Mouse (Mus musculus): Measurements from ENCODE around the gene Cdan1. TPM values are rescaled to one million over a fixed set of nuclear protein-coding genes. Genes with fewer than 3 reads are reported as not detected.

The Cdan1 gene
- polyA plus RNA-seq, 1 experiment from 2014 or later, result 8.8 TPM

GRCm38 (mm10) chr2:120860699-120861098 lies 10.8 kb upstream of the Cdan1 start:
- H3K36me3 ChIP-seq (ENCODE audit: control insufficient read depth, insufficient read depth, low read length), result peaks cover 43% of the 10 kb centered on the region
- no peak overlapping the region for H3K4me3 ChIP-seq (ENCODE audit: low read depth, low read length)
- no peak overlapping the region for H3K9ac ChIP-seq (ENCODE audit: low read length)
- no peak overlapping the region for H3K4me2 ChIP-seq (ENCODE audit: low read length)
- H3K4me1 ChIP-seq (replicated peaks; ENCODE audit: control insufficient read depth, insufficient read depth, low read length), result no peaks in the 10 kb centered on the region
- no peak overlapping the region for H3K27ac ChIP-seq (ENCODE audit: low read depth)
- ATAC-seq (replicated peaks; ENCODE audit: low FRiP score, low TSS enrichment, low read depth), result no peak
- no peaks in the 10 kb centered on the region for H3K27me3 ChIP-seq (replicated peaks; ENCODE audit: control insufficient read depth, insufficient read depth, low read length)
- H3K9me3 ChIP-seq (ENCODE audit: control insufficient read depth, low read length), result no peaks in the 10 kb centered on the region
- WGBS, result 50% methylated on average over 1 of the region's 1 CpGs
- no peak for DNase-seq (ENCODE audit: low spot score)

- 89% methylated on average over 3 of the region's 3 CpGs for WGBS
- Histone ChIP-seq H3K4me2 (ENCODE audit: low read length) (no peak overlapping the region), H3K4me3 (ENCODE audit: low read depth, low read length) (no peak overlapping the region), H3K36me3 (ENCODE audit: control insufficient read depth, insufficient read depth, low read length) (peaks cover 28% of the 10 kb centered on the region), H3K27me3 (replicated peaks; ENCODE audit: control insufficient read depth, insufficient read depth, low read length) (no peaks in the 10 kb centered on the region), H3K9ac (ENCODE audit: low read length) (no peak overlapping the region), H3K27ac (ENCODE audit: low read depth) (no peak overlapping the region), H3K4me1 (replicated peaks; ENCODE audit: control insufficient read depth, insufficient read depth, low read length) (no peaks in the 10 kb centered on the region), H3K9me3 (ENCODE audit: control insufficient read depth, low read length) (no peaks in the 10 kb centered on the region)
- DNase-seq (ENCODE audit: low spot score) (no peak), ATAC-seq (replicated peaks; ENCODE audit: low FRiP score, low TSS enrichment, low read depth) (no peak)
Observed at GRCm38 (mm10) chr2:120858131-120858530, 8.2 kb upstream of the Cdan1 start.

GRCm38 (mm10) chr2:120853151-120853550 lies 3.2 kb upstream of the Cdan1 start:
- no peaks in the 10 kb centered on the region for H3K36me3 ChIP-seq (ENCODE audit: control insufficient read depth, insufficient read depth, low read length)
- no peak overlapping the region for H3K9ac ChIP-seq (ENCODE audit: low read length)
- H3K4me3 ChIP-seq (ENCODE audit: low read depth, low read length), result no peak overlapping the region
- peaks cover 7% of the 10 kb centered on the region; the same call in 1 of the 2 replicates for H3K4me1 ChIP-seq (replicated peaks; ENCODE audit: control insufficient read depth, insufficient read depth, low read length)
- no peaks in the 10 kb centered on the region for H3K9me3 ChIP-seq (ENCODE audit: control insufficient read depth, low read length)
- no peak for ATAC-seq (replicated peaks; ENCODE audit: low FRiP score, low TSS enrichment, low read depth)
- H3K27me3 ChIP-seq (replicated peaks; ENCODE audit: control insufficient read depth, insufficient read depth, low read length), result no peaks in the 10 kb centered on the region
- DNase-seq (ENCODE audit: low spot score), result no peak
- H3K4me2 ChIP-seq (ENCODE audit: low read length), result no peak overlapping the region
- no peak overlapping the region for H3K27ac ChIP-seq (ENCODE audit: low read depth)
- 79% methylated on average over 3 of the region's 3 CpGs for WGBS

GRCm38 (mm10) chr2:120852626-120853025 lies 2.7 kb upstream of the Cdan1 start:
- ATAC-seq (replicated peaks; ENCODE audit: low FRiP score, low TSS enrichment, low read depth), result no peak
- H3K9ac ChIP-seq (ENCODE audit: low read length), result no peak overlapping the region
- H3K9me3 ChIP-seq (ENCODE audit: control insufficient read depth, low read length), result no peaks in the 10 kb centered on the region
- no peak for DNase-seq (ENCODE audit: low spot score)
- H3K27ac ChIP-seq (ENCODE audit: low read depth), result no peak overlapping the region
- peaks cover 7% of the 10 kb centered on the region; the same call in 1 of the 2 replicates for H3K4me1 ChIP-seq (replicated peaks; ENCODE audit: control insufficient read depth, insufficient read depth, low read length)
- no peak overlapping the region for H3K4me3 ChIP-seq (ENCODE audit: low read depth, low read length)
- 16% methylated on average over 1 of the region's 1 CpGs for WGBS
- no peaks in the 10 kb centered on the region for H3K36me3 ChIP-seq (ENCODE audit: control insufficient read depth, insufficient read depth, low read length)
- H3K27me3 ChIP-seq (replicated peaks; ENCODE audit: control insufficient read depth, insufficient read depth, low read length), result no peaks in the 10 kb centered on the region
- H3K4me2 ChIP-seq (ENCODE audit: low read length), result no peak overlapping the region

GRCm38 (mm10) chr2:120850424-120851082 lies 625 bp upstream of the Cdan1 start, which contains the start of gene Ttbk2:
Gene Ttbk2, minus strand, starts transcription at chr2:120850604.
- H3K27ac ChIP-seq (ENCODE audit: low read depth), result no peak within 1 kb of the TSS
- peak within 1 kb of the TSS; percentile 88 for H3K4me2 ChIP-seq (ENCODE audit: low read length)
- H3K27me3 ChIP-seq (replicated peaks; ENCODE audit: control insufficient read depth, insufficient read depth, low read length), result no peaks in the 10 kb centered on the region
- H3K4me3 ChIP-seq (ENCODE audit: low read depth, low read length), result peak within 1 kb of the TSS; percentile 88
- no peaks in the 10 kb centered on the region for H3K9me3 ChIP-seq (ENCODE audit: control insufficient read depth, low read length)
- H3K36me3 ChIP-seq (ENCODE audit: control insufficient read depth, insufficient read depth, low read length), result no peaks in the 10 kb centered on the region
- H3K9ac ChIP-seq (ENCODE audit: low read length), result peak within 1 kb of the TSS; percentile 71
- 1% methylated on average over 39 of the region's 39 CpGs for WGBS
- peaks cover 7% of the 10 kb centered on the region; the same call in 1 of the 2 replicates for H3K4me1 ChIP-seq (replicated peaks; ENCODE audit: control insufficient read depth, insufficient read depth, low read length)
- peak; percentile 100 for ATAC-seq (replicated peaks; ENCODE audit: low FRiP score, low TSS enrichment, low read depth)
- peak; percentile 99 for DNase-seq (ENCODE audit: low spot score)

- ATAC-seq (replicated peaks; ENCODE audit: low FRiP score, low TSS enrichment, low read depth), result no peak
- no peak for DNase-seq (ENCODE audit: low spot score)
- Histone ChIP-seq H3K9me3 (ENCODE audit: control insufficient read depth, low read length) (no peaks in the 10 kb centered on the region), H3K36me3 (ENCODE audit: control insufficient read depth, insufficient read depth, low read length) (no peaks in the 10 kb centered on the region), H3K9ac (ENCODE audit: low read length) (no peak overlapping the region), H3K4me2 (ENCODE audit: low read length) (no peak overlapping the region), H3K27me3 (replicated peaks; ENCODE audit: control insufficient read depth, insufficient read depth, low read length) (no peaks in the 10 kb centered on the region), H3K4me1 (replicated peaks; ENCODE audit: control insufficient read depth, insufficient read depth, low read length) (peaks cover 5% of the 10 kb centered on the region; the same call in 1 of the 2 replicates), H3K4me3 (ENCODE audit: low read depth, low read length) (no peak overlapping the region), H3K27ac (ENCODE audit: low read depth) (no peak overlapping the region)
- 94% methylated on average over 1 of the region's 1 CpGs for WGBS
Observed at GRCm38 (mm10) chr2:120845280-120845679, 4.6 kb downstream of the Cdan1 start.

GRCm38 (mm10) chr2:120843990-120844389 lies 5.9 kb downstream of the Cdan1 start:
- Histone ChIP-seq H3K27me3 (replicated peaks; ENCODE audit: control insufficient read depth, insufficient read depth, low read length) (no peaks in the 10 kb centered on the region), H3K27ac (ENCODE audit: low read depth) (no peak overlapping the region), H3K4me1 (replicated peaks; ENCODE audit: control insufficient read depth, insufficient read depth, low read length) (peaks cover under 1% of the 10 kb centered on the region; the same call in 1 of the 2 replicates), H3K9ac (ENCODE audit: low read length) (no peak overlapping the region), H3K4me2 (ENCODE audit: low read length) (no peak overlapping the region), H3K4me3 (ENCODE audit: low read depth, low read length) (no peak overlapping the region), H3K36me3 (ENCODE audit: control insufficient read depth, insufficient read depth, low read length) (no peaks in the 10 kb centered on the region), H3K9me3 (ENCODE audit: control insufficient read depth, low read length) (no peaks in the 10 kb centered on the region)
- DNase-seq (ENCODE audit: low spot score) (no peak), ATAC-seq (replicated peaks; ENCODE audit: low FRiP score, low TSS enrichment, low read depth) (no peak)
- WGBS, result 81% methylated on average over 4 of the region's 4 CpGs

- Histone ChIP-seq H3K4me1 (replicated peaks; ENCODE audit: control insufficient read depth, insufficient read depth, low read length) (no peaks in the 10 kb centered on the region), H3K9ac (ENCODE audit: low read length) (no peak overlapping the region), H3K27me3 (replicated peaks; ENCODE audit: control insufficient read depth, insufficient read depth, low read length) (no peaks in the 10 kb centered on the region), H3K9me3 (ENCODE audit: control insufficient read depth, low read length) (no peaks in the 10 kb centered on the region), H3K4me3 (ENCODE audit: low read depth, low read length) (no peak overlapping the region), H3K27ac (ENCODE audit: low read depth) (no peak overlapping the region), H3K36me3 (ENCODE audit: control insufficient read depth, insufficient read depth, low read length) (no peaks in the 10 kb centered on the region), H3K4me2 (ENCODE audit: low read length) (no peak overlapping the region)
- ATAC-seq (replicated peaks; ENCODE audit: low FRiP score, low TSS enrichment, low read depth) (no peak), DNase-seq (ENCODE audit: low spot score) (no peak)
- 85% methylated on average over 1 of the region's 1 CpGs for WGBS
Observed at GRCm38 (mm10) chr2:120841211-120841610, 8.7 kb downstream of the Cdan1 start.

- 90% methylated on average over 4 of the region's 4 CpGs for WGBS
- Histone ChIP-seq H3K4me2 (ENCODE audit: low read length) (no peak overlapping the region), H3K9ac (ENCODE audit: low read length) (no peak overlapping the region), H3K4me1 (replicated peaks; ENCODE audit: control insufficient read depth, insufficient read depth, low read length) (no peaks in the 10 kb centered on the region), H3K4me3 (ENCODE audit: low read depth, low read length) (no peak overlapping the region), H3K9me3 (ENCODE audit: control insufficient read depth, low read length) (no peaks in the 10 kb centered on the region), H3K27me3 (replicated peaks; ENCODE audit: control insufficient read depth, insufficient read depth, low read length) (no peaks in the 10 kb centered on the region), H3K36me3 (ENCODE audit: control insufficient read depth, insufficient read depth, low read length) (no peaks in the 10 kb centered on the region), H3K27ac (ENCODE audit: low read depth) (no peak overlapping the region)
- ATAC-seq (replicated peaks; ENCODE audit: low FRiP score, low TSS enrichment, low read depth) (no peak), DNase-seq (ENCODE audit: low spot score) (no peak)
Observed at GRCm38 (mm10) chr2:120835167-120835566, 14.8 kb downstream of the Cdan1 start.

All from intestine, embryonic 14.5 days (tissue).